Mouse (Mus musculus): ENCODE measurements around the gene Zfp715. TPM values are rescaled to one million over a fixed set of nuclear protein-coding genes. Genes with fewer than 3 reads are reported as not detected.
"Not testable (repeated sequence)": the region's sequence is repeated elsewhere in the genome, so short reads cannot be mapped to it uniquely, and the experiment has no call there.

Zfp715 gene
- total RNA-seq, 2 experiments from 2014 or later, result 9.1 to 9.3 TPM

DNA sequence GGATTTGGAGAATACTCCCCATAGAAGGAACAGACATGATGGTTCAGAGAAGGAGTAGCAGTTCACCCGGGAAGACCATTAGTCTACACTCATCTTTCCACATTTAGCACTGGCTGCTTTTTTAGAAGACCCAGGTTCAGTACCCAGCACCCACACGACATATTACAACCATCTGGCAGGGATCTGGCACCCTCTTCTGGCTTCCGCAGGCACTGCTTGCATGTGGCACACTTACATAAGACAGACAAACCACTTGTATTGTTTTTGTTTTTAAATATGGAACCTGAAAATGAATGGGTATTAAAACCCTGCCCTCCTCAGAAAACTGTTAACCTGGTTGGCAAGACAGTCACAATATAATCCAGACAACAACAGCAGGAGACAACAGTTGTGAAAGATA lies 21.6 kb downstream of the Zfp715 start:
- DNase-seq, result no peak

DNA sequence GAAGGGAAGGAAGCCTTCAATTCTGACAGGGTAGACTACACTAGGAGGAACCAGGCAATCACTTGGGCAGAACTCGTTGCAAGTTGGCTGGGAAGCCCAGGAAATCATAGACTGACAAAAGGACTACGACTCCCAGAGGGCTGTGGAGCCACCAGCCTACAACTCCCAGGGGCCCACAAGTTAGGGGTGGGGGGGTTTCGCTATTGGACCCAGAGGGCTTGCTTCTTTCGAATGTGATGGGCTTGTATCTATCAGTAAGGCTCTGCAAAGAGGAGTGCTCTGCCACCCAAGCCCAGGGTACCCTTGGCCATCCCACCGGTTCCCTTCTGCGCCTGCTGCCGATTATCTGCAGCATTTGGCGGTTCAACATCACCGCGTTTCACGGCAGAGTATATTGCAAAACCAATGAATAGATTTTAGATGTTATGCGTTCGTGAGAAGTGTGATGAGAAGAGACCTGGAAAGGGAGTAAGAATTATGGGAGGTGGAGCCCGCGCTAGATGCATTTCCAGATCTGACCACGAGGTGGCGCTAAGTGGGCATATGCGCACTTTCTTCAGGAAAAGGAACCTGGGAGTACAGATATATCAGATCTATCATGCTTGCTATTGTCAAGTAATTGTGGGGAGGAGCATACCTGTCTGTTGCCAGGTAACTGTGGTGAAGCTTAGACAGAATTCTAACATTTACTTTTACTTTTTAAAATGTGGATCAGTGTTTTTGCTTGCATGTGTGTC lies 30.1 kb downstream of the Zfp715 start:
- peak; percentile 51 for DNase-seq

DNA sequence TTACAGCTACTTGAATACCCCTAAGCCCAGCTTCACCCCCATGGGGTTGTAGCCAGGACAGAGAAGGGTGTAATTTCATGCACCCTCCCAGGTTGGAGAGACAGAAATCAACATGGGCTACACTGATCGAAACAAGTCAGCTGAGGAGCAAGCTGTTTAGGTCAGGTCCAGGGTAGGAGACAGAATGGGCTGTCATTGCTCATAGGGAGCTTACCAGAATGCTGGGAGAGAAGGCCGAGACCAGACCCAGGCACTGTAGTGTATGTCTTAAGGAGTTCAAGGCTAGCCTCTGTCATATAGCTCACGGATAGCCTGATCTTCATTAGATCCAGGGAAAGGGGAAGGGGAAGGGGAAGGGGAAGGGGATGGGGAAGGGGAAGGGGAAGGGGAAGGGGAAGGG lies 30.6 kb downstream of the Zfp715 start:
- DNase-seq, result no peak

DNA sequence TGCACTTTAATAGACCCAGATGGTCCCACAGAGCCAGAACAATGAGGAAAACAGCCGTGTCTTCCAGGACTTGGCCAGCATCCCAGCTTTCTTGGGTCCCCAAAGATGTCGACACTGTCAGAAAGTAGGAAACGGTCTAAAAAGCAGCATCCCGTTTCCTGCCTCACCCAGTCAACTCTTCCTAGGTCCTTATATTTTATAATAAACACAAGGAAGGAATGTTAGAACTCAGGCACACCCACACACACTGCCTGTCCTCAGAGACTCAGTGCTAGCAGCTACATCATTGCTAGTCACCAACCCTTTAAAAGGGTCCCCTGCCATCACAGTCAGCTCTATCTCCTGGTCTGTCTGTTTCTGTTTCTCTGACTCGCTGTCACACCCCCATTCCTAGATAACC lies 35.7 kb downstream of the Zfp715 start:
- no peak for DNase-seq

DNA sequence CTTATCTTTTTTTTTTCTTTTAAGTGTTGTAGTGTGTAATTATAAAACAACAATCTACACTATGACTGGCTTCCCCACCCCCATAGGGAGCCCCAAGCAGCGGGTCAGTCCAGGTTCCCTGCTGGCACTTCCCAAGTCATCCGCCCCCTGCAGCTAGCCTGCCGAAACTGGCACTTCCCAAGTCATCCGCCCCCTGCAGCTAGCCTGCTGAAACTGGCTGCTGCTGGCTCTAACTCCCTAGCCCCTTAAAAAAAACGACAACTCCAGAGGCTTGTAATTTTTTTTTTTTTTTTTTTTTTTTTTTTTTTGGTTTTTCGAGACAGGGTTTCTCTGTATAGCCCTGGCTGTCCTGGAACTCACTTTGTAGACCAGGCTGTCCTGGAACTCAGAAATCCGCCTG lies 36.9 kb downstream of the Zfp715 start:
- not testable (repeated sequence) for DNase-seq

DNA sequence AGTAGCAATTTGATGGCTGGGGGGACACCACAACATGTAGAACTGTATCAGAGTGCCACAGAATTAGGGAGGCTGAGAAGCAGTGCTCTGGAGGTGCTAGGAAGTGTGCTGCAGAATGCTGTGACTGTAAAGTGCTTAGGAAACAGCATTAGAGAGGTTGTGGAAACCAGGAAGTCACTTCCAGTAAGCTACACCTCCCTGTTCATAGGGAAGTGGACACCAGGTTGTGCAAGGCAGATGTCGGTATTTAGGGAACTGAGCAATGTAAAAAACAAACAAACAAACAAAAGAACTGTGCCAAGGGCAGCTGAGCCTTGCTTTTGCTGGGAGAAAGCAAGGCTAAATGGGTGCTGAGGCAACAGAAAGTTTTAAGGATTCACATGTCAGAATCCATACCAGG lies 39.6 kb downstream of the Zfp715 start:
- DNase-seq, result no peak

DNA sequence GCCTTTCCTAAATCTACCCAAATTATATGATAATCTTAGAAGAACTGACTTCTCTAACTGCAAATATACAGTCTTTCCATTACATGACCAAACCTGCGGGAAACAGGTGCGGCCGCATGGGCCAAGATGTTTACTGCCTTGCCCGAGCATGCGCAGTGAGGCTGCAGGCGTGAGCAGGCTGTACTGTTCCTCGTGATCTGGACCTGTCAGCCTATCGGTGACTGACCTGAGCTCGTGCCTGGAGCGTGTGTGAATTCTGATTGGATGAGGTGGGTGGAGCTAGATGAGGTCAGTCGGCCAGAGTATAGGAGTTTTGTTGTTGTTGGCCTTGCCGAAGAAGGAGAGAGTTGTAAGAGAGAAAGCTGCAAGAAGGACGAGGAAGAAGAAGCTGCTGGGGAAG lies 45.7 kb downstream of the Zfp715 start:
- DNase-seq, result not testable (repeated sequence)

DNA sequence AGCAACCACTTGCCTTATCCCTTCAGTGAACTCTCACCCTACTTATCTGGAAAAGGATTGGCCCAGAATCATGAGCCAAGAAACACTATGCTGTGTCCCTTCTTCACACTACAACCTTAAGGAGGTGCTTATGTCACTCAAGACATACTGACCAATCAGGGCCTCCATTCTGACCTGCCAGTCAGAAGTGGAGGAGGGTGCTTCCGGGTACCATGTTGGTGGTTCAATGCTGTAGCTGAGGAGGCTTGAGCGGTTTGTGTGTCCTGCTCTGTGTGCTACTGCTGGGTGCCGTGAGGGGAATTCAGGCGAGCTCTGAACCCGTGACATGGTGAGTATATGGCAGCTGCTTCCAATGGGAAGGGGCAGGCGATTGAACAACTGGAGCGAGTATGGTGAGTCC lies 59.6 kb downstream of the Zfp715 start:
- DNase-seq, result no peak

DNA sequence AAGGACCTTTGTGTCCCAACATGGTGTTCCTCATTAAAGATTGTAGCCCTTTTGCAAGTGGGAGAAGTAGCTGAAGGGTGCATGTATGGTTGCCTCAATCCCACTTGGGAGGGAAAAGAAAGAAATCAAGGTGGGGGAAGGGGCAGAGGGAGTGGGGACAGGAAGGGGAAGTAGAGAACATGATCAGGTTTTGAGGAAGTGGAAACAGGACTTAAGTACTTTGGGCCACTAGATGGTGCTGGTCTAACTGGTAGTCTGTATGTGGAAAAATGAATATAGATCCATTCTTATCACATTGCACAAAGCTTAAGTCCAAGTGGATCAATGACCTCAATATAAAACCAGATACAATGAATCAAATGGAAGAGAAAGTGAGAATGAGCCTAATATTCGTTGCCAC lies 62.4 kb downstream of the Zfp715 start:
- DNase-seq, result not testable (repeated sequence)

Other genes with a start within 250 kb of the Zfp715 start
- not detected for gene Zfp936, start 199.1 kb downstream of the Zfp715 start, total RNA-seq (2021)
- gene Siglecf, start 38.0 kb upstream of the Zfp715 start, total RNA-seq (2021), result not detected
- gene Siglecg, start 94.9 kb upstream of the Zfp715 start, total RNA-seq (2021), result under 1 TPM in 1 of 2 experiments, not detected in 1; 0.10 TPM
- not detected for gene Lim2, start 114.4 kb upstream of the Zfp715 start, total RNA-seq (2021)
- gene Nkg7, start 123.8 kb upstream of the Zfp715 start, total RNA-seq (2021), result not detected
- not detected for gene Cldnd2, start 127.5 kb upstream of the Zfp715 start, total RNA-seq (2021)
- gene Etfb, start 130.8 kb upstream of the Zfp715 start, total RNA-seq (2021), result 100 to 1,000 TPM; 310 to 323 TPM
- under 1 TPM; 0.46 to 0.62 TPM for gene Gm45233, start 130.8 kb upstream of the Zfp715 start, total RNA-seq (2021)
- 1 to 10 TPM in 1 of 2 experiments, under 1 TPM in 1; 0.79 to 1.2 TPM for gene Vsig10l, start 149.9 kb upstream of the Zfp715 start, total RNA-seq (2021)
- gene Iglon5, start 176.8 kb upstream of the Zfp715 start, total RNA-seq (2021), result under 1 TPM; 0.31 to 0.32 TPM
- not detected for gene 4931406B18Rik, start 192.6 kb upstream of the Zfp715 start, total RNA-seq (2021)
- gene Cd33, start 231.1 kb upstream of the Zfp715 start, total RNA-seq (2021), result under 1 TPM; 0.96 to 1.00 TPM
- under 1 TPM; 0.38 to 0.61 TPM for gene Zfp658, start 249.0 kb upstream of the Zfp715 start, total RNA-seq (2021)

Data from gastrocnemius, postnatal 25 days (tissue).